Mouse (Mus musculus) c-Kit-positive CD71-positive TER-119-negative erythroid progenitor cells, embryonic 14.5 days (primary cell): ENCODE data around the gene 6430628N08Rik.

Experiments used
- DNase-seq: peaks from one replicate; pipeline ENCODE4 v3.0.0-alpha.2; 2013; ENCODE audit warnings: low read depth

The 6430628N08Rik gene

GRCm38 (mm10) chr4:115886875-115887274, 3.6 kb upstream of the 6430628N08Rik start:
- DNase-seq, result peak; percentile 27

GRCm38 (mm10) chr4:115890066-115890465, 399 bp upstream of the 6430628N08Rik start:
- DNase-seq, result no peak

GRCm38 (mm10) chr4:115894281-115894680, 3.8 kb downstream of the 6430628N08Rik start:
- no peak for DNase-seq

GRCm38 (mm10) chr4:115897901-115898631, 7.6 kb downstream of the 6430628N08Rik start:
- DNase-seq, result no peak

- DNase-seq, result peak; percentile 46
Observed at GRCm38 (mm10) chr4:115902816-115903215, 12.4 kb downstream of the 6430628N08Rik start.

- no peak for DNase-seq
Observed at GRCm38 (mm10) chr4:115904375-115904774, 13.9 kb downstream of the 6430628N08Rik start.

GRCm38 (mm10) chr4:115905701-115906100, 15.2 kb downstream of the 6430628N08Rik start:
- DNase-seq, result no peak

GRCm38 (mm10) chr4:115906791-115907190, 16.3 kb downstream of the 6430628N08Rik start:
- DNase-seq, result no peak

GRCm38 (mm10) chr4:115907994-115908393, 17.5 kb downstream of the 6430628N08Rik start:
- no peak for DNase-seq

GRCm38 (mm10) chr4:115908641-115909040, 18.2 kb downstream of the 6430628N08Rik start:
- no peak for DNase-seq

GRCm38 (mm10) chr4:115911586-115911985, 21.1 kb downstream of the 6430628N08Rik start:
- DNase-seq, result no peak

- no peak for DNase-seq
Observed at GRCm38 (mm10) chr4:115919911-115920310, 29.4 kb downstream of the 6430628N08Rik start.

GRCm38 (mm10) chr4:115922688-115923087, 32.2 kb downstream of the 6430628N08Rik start:
- no peak for DNase-seq

- no peak for DNase-seq
Observed at GRCm38 (mm10) chr4:115923262-115923880, 32.9 kb downstream of the 6430628N08Rik start.

- DNase-seq, result no peak
Observed at GRCm38 (mm10) chr4:115927637-115928036, 37.2 kb downstream of the 6430628N08Rik start.

- no peak for DNase-seq
Observed at GRCm38 (mm10) chr4:115931556-115932088, 41.2 kb downstream of the 6430628N08Rik start.

- DNase-seq, result no peak
Observed at GRCm38 (mm10) chr4:115935835-115936581, 45.5 kb downstream of the 6430628N08Rik start.

GRCm38 (mm10) chr4:115936646-115937045, 46.2 kb downstream of the 6430628N08Rik start:
- no peak for DNase-seq

- DNase-seq, result no peak
Observed at GRCm38 (mm10) chr4:115937061-115937976, 46.9 kb downstream of the 6430628N08Rik start.

GRCm38 (mm10) chr4:115938276-115939160, 48.1 kb downstream of the 6430628N08Rik start:
- DNase-seq, result no peak
